Mouse (Mus musculus) activated CD4-positive, CD25-positive, alpha-beta regulatory T cell, adult 9 weeks (primary cell): Measurements from ENCODE around the gene Fmnl3. TPM values are rescaled to one million over a fixed set of nuclear protein-coding genes. Genes with fewer than 3 reads are reported as not detected.

Experiments
- polyA plus RNA-seq: library from polyadenylated mRNA; unstranded; fragments of 100-300 nt; shearing (Covaris generic); gene quantifications from one replicate; pipeline ENCODE4 v1.2.1, GENCODE M21; 2017

The Fmnl3 gene
- 28.2 TPM for polyA plus RNA-seq

DNA sequence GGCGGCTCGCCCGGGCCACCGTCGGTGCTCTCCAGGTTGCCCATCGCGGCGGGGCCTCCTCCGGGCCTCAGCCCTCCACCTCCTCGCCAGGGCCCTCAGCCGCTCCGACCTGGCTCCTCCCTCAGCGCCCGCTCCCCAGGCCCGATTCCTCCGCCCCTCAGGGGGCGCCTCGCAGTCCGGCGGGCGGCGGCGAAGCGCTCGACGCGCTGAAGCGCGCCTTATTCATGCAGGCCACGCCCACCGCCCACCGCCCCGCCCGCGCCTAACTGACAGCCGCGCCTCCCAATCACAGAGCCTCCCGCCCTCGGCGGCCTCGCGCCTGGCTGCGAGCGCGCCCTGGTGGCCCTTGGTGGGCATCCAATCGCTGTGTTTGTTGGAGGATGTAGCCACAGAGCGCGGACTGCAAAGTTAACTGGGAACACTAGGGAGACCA lies at the start of gene Fmnl3:
TSS of gene Fmnl3 (minus strand) at position 224 of the 433 bp plus-strand sequence.

DNA sequence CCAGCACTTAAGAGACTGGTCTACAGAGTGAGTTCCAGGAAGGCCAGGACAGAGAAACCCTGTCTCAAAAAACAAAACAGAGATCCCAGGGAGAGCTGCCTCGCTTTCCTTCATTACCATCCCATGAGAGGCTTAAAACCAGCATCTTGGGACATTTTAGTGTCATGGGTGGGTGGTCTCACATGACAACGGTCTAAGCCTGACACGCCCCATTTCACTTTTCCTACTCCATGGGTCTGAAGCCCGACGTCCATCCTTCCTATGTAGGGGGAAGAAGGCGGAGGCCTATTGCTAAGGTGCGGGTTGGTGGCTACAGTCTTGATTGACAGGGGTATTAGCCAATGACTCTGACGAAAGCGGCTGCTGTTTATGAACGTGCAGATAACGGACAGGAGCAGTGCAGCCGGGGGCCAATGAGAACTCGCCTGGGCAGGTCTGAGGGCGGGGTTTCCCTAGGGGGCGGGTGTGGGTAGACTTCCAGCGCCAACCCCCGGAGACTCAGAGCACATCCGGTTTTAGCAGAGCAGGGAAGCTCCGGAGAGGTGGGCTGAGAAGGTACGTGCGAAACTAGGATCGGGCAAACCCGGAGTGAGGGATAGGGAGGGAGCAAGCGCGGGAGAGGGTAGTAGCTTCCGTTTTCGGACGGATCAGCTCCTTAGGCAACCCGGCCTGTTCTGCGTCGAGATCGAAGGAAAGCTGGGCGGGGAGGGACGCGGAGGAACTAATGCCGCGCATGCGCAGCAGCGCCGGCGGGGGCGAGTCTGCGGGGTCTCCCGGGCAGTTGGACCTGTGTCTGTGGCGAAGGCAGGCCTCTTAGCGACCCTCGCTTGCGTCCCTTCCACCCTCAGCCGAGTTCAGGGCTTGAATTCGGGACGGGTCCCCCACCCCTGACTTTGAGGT lies 22.5 kb upstream of the Fmnl3 start, which contains the start of gene Tmbim6:
TSS of gene Tmbim6 (plus strand) at position 397 of the 900 bp plus-strand sequence.

GRCm38 (mm10) chr15:99295484-99295981 lies 74.7 kb downstream of the Fmnl3 start, which contains the start of gene Fam186b:
Fam186b (minus strand) TSS chr15:99295888.

DNA sequence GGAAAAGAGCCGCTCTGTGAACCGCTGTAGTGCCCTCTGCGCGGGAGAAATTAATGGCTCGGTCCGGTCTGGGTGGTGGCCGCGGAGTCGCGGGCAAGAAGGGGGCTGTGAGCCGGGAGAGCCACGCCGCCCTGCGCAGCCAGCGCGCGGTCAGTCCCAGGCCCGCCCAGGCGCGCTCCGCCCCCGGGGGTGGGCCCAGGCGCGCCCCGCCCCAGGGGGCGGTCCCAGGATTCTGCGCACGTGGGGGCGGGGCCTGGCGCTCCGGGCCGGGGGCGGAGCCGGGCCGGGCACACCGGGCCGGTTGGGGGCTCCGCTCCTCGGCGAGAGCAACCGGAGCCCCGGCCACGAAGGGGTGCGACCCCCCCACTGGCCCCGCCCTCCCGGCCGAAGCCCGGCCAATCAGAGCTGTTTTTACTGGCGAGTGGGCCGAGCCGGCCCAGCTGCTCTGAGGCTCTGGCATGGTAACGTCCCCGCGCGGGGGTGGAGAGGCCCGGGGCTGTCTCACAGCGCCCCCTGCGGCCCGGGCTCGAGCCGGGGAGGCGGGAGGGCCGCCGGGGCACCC lies 75.4 kb downstream of the Fmnl3 start, which contains the start of gene Prpf40b:
TSS of gene Prpf40b (plus strand) at position 275 of the 562 bp plus-strand sequence.

Other genes with a start within 250 kb of the Fmnl3 start
- 0.15 TPM for gene Spats2, start 244.6 kb downstream of the Fmnl3 start, polyA plus RNA-seq
- gene Kcnh3, start 145.6 kb downstream of the Fmnl3 start, polyA plus RNA-seq: 1.1 TPM
- 107 TPM for gene Mcrs1, start 118.5 kb downstream of the Fmnl3 start, polyA plus RNA-seq
- gene Prpf40b, start 75.4 kb downstream of the Fmnl3 start, polyA plus RNA-seq: 12.6 TPM
- 0.17 TPM for gene Fam186b, start 74.6 kb downstream of the Fmnl3 start, polyA plus RNA-seq
- gene Tmbim6, start 22.4 kb upstream of the Fmnl3 start, polyA plus RNA-seq: 197 TPM
- gene Nckap5l, start 87.3 kb upstream of the Fmnl3 start, polyA plus RNA-seq: 17.4 TPM
- gene Bcdin3d, start 104.2 kb upstream of the Fmnl3 start, polyA plus RNA-seq: 26.9 TPM
- gene Faim2, start 157.7 kb upstream of the Fmnl3 start, polyA plus RNA-seq: not detected
- gene Aqp2, start 208.6 kb upstream of the Fmnl3 start, polyA plus RNA-seq: not detected
- not detected for gene Aqp5, start 220.3 kb upstream of the Fmnl3 start, polyA plus RNA-seq
- gene Aqp6, start 230.9 kb upstream of the Fmnl3 start, polyA plus RNA-seq: not detected